Mouse (Mus musculus): Measurements from ENCODE around the gene Antxrl.

- TF ChIP-seq CTCF (IDR thresholded peaks at IDR 0.05; ENCODE audit: extremely low read depth, insufficient read depth, low read length) (no peak), POLR2A (IDR thresholded peaks at IDR 0.05; ENCODE audit: extremely low read depth, insufficient read depth, low read length) (no peak)
Observed at GRCm38 (mm10) chr14:34119046-34119723, 66.7 kb downstream of the Antxrl start.
